Mouse (Mus musculus) kidney, adult 2 months (tissue): ENCODE measurements around the gene Lnpk. TPM values are rescaled to one million over a fixed set of nuclear protein-coding genes. Genes with fewer than 3 reads are reported as not detected.
A peak's percentile ranks its signal among the peaks of the same experiment; 100 is the strongest.

Experiments
- DNase-seq: peaks from one replicate; pipeline ENCODE4 v3.0.0; 2021
- H3K27ac ChIP-seq: fragments of 200-500 bp; 2 replicates; pipeline ENCODE4 v1.5.1; 2012; ENCODE audit warnings: low read depth, low read length, control low read depth, inconsistent platforms; ENCODE audit not compliant: insufficient read depth
- H3K27me3 ChIP-seq: fragments of 200-500 bp; replicated peaks from 2 replicates; pipeline ENCODE4 v1.6.1; 2012; ENCODE audit warnings: mild to moderate bottlenecking, moderate library complexity, low read length, inconsistent platforms; ENCODE audit not compliant: control insufficient read depth, insufficient read depth
- H3K36me3 ChIP-seq: fragments of 200-500 bp; 2 replicates; pipeline ENCODE4 v1.6.1; 2012; ENCODE audit warnings: mild to moderate bottlenecking, moderate library complexity, low read length, inconsistent platforms; ENCODE audit not compliant: control insufficient read depth, insufficient read depth
- H3K4me1 ChIP-seq: fragments of 200-500 bp; 2 replicates; pipeline ENCODE4 v1.6.1; 2011; ENCODE audit warnings: low read length; ENCODE audit not compliant: control insufficient read depth, insufficient read depth
- H3K4me3 ChIP-seq: fragments of 200-500 bp; 2 replicates; pipeline ENCODE4 v1.5.1; 2011; ENCODE audit warnings: mild to moderate bottlenecking, low read depth, low read length, control low read depth; ENCODE audit not compliant: insufficient read depth
- CTCF ChIP-seq: fragments of 200-500 bp; conservative IDR thresholded peaks from 2 replicates; pipeline ENCODE4 v1.5.1; 2011; ENCODE audit warnings: low read depth, mild to moderate bottlenecking, control low read depth, low read length, moderate library complexity, mixed read lengths; ENCODE audit not compliant: insufficient read depth, insufficient read length
- POLR2A ChIP-seq: fragments of 200-500 bp; IDR thresholded peaks from one replicate; pipeline ENCODE4 v1.6.1; 2011; ENCODE audit warnings: low read depth, low read length, control low read depth
- WGBS: fragments of 180-500 bp; shearing (Covaris S2); methylation state at CpG from one replicate; pipeline ENCODE4 v1.1.7; 2018; 5-methylcytosine and 5-hydroxymethylcytosine counted together
- polyA plus RNA-seq: library from polyadenylated mRNA; depleted of rRNA; stranded (reverse); fragments of >200 nt; gene quantifications from 2 replicates; pipeline ENCODE4 v1.2.3, GENCODE M21; 2012

Lnpk gene
- polyA plus RNA-seq, 1 experiment, result 2.6 TPM

GRCm38 (mm10) chr2:74604011-74604410, 24.8 kb upstream of the Lnpk start:
- TF ChIP-seq POLR2A (no peak), CTCF (no peak)
- Histone ChIP-seq H3K27ac (no peak overlapping the region), H3K36me3 (no peaks in the 10 kb centered on the region), H3K4me3 (no peak overlapping the region), H3K4me1 (no peaks in the 10 kb centered on the region), H3K27me3 (no peaks in the 10 kb centered on the region)
- WGBS, result 56% methylated on average over 3 of the region's 3 CpGs
- DNase-seq, result no peak

DNA sequence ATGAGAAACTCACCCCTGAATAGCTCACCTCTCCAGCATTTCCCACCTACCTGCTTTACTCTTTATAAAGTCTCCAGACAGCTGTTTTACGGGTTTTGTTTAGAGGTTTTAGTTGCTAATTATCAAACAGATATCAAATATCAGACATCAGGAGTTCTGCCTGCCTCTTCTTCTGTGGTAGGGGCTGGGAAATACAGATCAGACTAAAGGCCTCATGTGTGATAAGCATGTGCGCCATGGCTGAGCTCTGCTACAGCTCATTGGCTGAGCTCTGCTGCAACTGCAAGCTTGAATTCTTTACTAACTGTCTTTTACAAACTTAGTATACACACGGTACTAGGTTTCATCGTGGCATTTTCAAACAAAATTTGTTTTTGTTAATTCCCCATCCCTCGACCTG, 23.2 kb upstream of the Lnpk start:
- Histone ChIP-seq H3K4me3 (no peak overlapping the region), H3K27ac (no peak overlapping the region), H3K36me3 (no peaks in the 10 kb centered on the region), H3K4me1 (no peaks in the 10 kb centered on the region), H3K27me3 (no peaks in the 10 kb centered on the region)
- DNase-seq, result no peak
- 81% methylated on average over 5 of the region's 5 CpGs for WGBS
- TF ChIP-seq CTCF (no peak), POLR2A (no peak)

DNA sequence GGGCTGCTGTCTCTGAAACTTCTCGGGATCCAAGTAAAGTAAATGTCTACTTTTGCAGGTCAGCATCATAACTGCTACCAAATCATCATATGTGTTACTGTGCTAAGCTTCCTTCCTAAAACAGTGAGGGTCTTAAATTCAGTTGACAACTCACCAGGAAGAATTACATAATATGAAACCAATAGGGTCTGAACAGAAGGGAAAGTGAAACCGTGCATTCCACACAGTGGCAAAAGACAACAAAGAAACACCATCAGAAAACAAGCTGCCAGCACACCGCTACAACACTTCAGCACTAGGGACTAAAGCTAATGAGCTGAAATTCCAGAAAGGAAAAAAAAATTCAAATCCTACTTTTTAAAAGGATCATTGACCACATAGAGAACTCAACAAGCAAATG, 17.9 kb upstream of the Lnpk start:
- no peak for DNase-seq
- no peaks in the 10 kb centered on the region for H3K4me1 ChIP-seq
- H3K27me3 ChIP-seq, result no peaks in the 10 kb centered on the region
- no peak overlapping the region for H3K4me3 ChIP-seq
- no peak overlapping the region for H3K27ac ChIP-seq
- 72% methylated on average over 3 of the region's 3 CpGs for WGBS
- no peak for TF ChIP-seq CTCF
- TF ChIP-seq POLR2A, result no peak
- H3K36me3 ChIP-seq, result no peaks in the 10 kb centered on the region

DNA sequence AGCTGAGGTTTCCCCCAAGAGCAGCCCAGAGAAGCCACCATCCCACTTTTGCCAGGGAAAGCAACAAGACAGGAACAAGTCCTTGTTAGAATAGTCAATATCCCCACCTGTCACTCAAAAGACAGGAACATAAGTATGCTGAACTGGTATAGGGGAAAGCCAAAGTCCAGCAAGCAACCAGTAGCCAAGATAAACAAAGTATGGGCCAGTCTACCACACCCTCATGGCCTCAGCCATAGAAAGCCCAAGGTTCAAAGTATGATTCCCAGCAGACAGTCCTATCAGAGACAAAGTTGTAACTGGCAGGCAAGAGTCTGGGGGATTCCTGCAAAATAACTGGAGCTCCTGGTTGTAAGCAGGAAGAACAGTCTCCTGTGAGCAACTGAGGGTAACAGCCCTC, 16.9 kb upstream of the Lnpk start:
- Histone ChIP-seq H3K27ac (no peak overlapping the region), H3K36me3 (no peaks in the 10 kb centered on the region), H3K27me3 (no peaks in the 10 kb centered on the region), H3K4me3 (no peak overlapping the region), H3K4me1 (no peaks in the 10 kb centered on the region)
- TF ChIP-seq POLR2A (no peak), CTCF (no peak)
- DNase-seq, result no peak

- peak overlapping the region; percentile 12; the same call in 1 of the 2 replicates for H3K27ac ChIP-seq
- peak; percentile 56 for DNase-seq
- WGBS, result under 1% methylated on average over 55 of the region's 55 CpGs
Measured at GRCm38 (mm10) chr2:74578146-74578842, 941 bp downstream of the Lnpk start.

DNA sequence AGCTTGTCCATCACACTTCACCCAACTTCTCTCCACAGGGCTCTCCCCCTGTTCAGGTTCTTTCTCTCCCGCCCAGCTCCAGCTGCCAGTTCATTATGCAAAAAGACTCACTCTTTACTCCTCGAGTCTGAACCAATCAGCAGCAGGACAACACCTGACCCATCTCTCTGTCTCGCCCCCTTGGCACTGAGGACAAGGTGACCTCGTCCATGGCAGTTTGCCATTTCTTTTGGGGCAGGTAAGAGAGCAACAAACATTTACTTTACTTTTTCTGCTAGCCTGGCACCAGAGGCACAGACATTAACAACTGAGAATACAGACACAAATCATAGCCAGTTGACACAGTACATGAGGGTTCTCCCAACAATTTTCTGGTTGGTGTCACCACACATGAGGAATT, 8.8 kb downstream of the Lnpk start:
- TF ChIP-seq CTCF (no peak), POLR2A (no peak)
- Histone ChIP-seq H3K4me3 (no peak overlapping the region), H3K4me1 (no peaks in the 10 kb centered on the region), H3K27ac (no peak overlapping the region), H3K36me3 (no peaks in the 10 kb centered on the region), H3K27me3 (no peaks in the 10 kb centered on the region)
- DNase-seq, result peak; percentile 19
- 54% methylated on average over 4 of the region's 4 CpGs for WGBS

More at GRCm38 (mm10) chr2:74578146-74578842, 941 bp downstream of the Lnpk start:
- H3K4me1 ChIP-seq, result peaks cover 4% of the 10 kb centered on the region; the same call in 1 of the 2 replicates
- H3K36me3 ChIP-seq, result no peaks in the 10 kb centered on the region
- no peaks in the 10 kb centered on the region for H3K27me3 ChIP-seq
- TF ChIP-seq POLR2A, result no peak
- no peak for TF ChIP-seq CTCF
- H3K4me3 ChIP-seq, result peak overlapping the region; percentile 97

- Histone ChIP-seq H3K27ac (no peak overlapping the region), H3K27me3 (no peaks in the 10 kb centered on the region), H3K4me3 (no peak overlapping the region), H3K36me3 (no peaks in the 10 kb centered on the region), H3K4me1 (no peaks in the 10 kb centered on the region)
- 84% methylated on average over 2 of the region's 2 CpGs for WGBS
- no peak for TF ChIP-seq POLR2A
- no peak for TF ChIP-seq CTCF
- DNase-seq, result no peak
Measured at GRCm38 (mm10) chr2:74559822-74560221, 19.4 kb downstream of the Lnpk start.

DNA sequence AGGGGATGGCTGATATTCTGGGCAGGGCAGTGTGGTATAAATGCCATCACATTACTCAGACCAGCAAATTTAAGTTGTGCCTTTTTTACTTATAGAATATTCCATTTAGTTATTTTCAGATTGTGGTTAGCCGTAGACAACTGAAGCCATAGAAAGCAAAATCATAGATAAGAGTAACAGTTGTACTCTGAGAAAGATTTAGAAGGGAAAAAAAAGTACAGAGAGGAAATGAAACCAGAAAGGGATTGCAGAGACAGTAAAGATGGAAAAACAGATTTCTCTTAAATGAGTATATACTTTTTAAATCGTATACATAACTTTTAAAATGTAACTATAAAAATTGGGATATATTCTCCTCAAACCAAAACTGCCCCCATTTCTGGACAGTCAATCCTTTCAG, 20.1 kb downstream of the Lnpk start:
- 95% methylated on average over 2 of the region's 2 CpGs for WGBS
- Histone ChIP-seq H3K4me3 (no peak overlapping the region), H3K27me3 (no peaks in the 10 kb centered on the region), H3K36me3 (no peaks in the 10 kb centered on the region), H3K27ac (no peak overlapping the region), H3K4me1 (no peaks in the 10 kb centered on the region)
- TF ChIP-seq CTCF (no peak), POLR2A (no peak)
- DNase-seq, result no peak
